Mouse (Mus musculus) erythroblast, embryonic 14.5 days (primary cell): Measurements from ENCODE around the gene Relch. TPM values are rescaled to one million over a fixed set of nuclear protein-coding genes. Genes with fewer than 3 reads are reported as not detected.

ENCODE experiments used
- H3K27me3 ChIP-seq: 2 replicates; pipeline ENCODE4 v1.6.1; 2012; ENCODE audit warnings: inconsistent platforms; ENCODE audit not compliant: control insufficient read depth
- H3K36me3 ChIP-seq: 2 replicates; pipeline ENCODE4 v1.6.1; 2012; ENCODE audit warnings: mild to moderate bottlenecking, inconsistent platforms; ENCODE audit not compliant: control insufficient read depth
- H3K4me1 ChIP-seq: 2 replicates; pipeline ENCODE4 v1.6.1; 2012; ENCODE audit warnings: inconsistent platforms; ENCODE audit not compliant: control insufficient read depth
- H3K4me3 ChIP-seq: replicated peaks from 2 replicates; pipeline ENCODE3; 2012; ENCODE audit warnings: moderate library complexity, mild to moderate bottlenecking, inconsistent platforms
- H3K9me3 ChIP-seq: 2 replicates; pipeline ENCODE4 v1.6.1; 2012; ENCODE audit warnings: low read length, inconsistent platforms, mixed read lengths; ENCODE audit not compliant: control insufficient read depth
- GATA1 ChIP-seq: IDR thresholded peaks from 2 replicates; pipeline ENCODE4 v1.6.1; 2012; ENCODE audit warnings: low read length, inconsistent platforms, mixed read lengths
- TAL1 ChIP-seq: IDR thresholded peaks from 3 replicates; pipeline ENCODE4 v1.6.1; 2012; ENCODE audit warnings: low read length, inconsistent platforms, mixed read lengths
- polyA plus RNA-seq: library from polyadenylated mRNA; stranded (reverse); fragments of >175 nt; gene quantifications from 2 replicates; pipeline ENCODE4 v1.2.3, GENCODE M21; 2012

Gene Relch
- polyA plus RNA-seq, 1 experiment, result 2.6 TPM

DNA sequence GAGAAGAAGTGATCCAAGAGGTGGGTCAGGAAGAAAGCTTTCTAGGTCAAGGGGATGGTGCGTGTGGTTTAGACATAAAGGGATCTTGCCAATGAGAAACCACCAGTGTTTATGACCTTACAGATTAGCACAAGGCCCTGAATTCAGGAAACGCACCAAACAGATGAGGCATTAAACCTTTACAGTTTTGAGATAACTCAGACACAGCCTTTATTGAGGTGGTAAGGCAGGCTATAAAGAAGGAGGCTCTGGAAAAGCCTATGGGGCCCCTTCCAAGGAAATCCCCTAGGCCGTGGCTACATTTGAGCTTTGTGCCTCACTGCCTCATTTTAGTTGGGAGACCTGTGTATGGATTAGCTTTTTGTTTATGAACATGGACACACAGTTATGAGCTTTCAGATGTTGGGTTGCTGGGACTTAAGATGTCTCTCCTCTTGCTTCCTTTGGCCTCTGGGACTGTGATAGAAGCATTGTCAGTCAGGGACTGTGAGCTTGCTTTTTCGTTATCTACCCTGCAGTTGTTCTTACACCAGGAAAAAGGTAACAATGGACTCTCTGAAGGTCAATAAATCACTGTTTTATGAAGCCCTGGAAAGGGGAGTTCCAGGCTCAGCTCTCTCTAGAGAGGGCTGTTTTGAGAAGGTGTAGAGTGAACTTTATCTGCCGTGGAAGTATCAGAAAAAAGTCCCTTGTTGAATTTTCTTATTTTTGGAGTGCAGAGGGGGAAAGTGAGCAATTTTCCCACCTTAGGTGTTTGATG lies 120.8 kb downstream of the Relch start:
- Histone ChIP-seq H3K27me3 (peaks cover 36% of the 10 kb centered on the region), H3K36me3 (no peaks in the 10 kb centered on the region), H3K4me1 (no peaks in the 10 kb centered on the region), H3K4me3 (no peak overlapping the region), H3K9me3 (no peaks in the 10 kb centered on the region)
- TF ChIP-seq GATA1, result no peak
- no peak for TF ChIP-seq TAL1

DNA sequence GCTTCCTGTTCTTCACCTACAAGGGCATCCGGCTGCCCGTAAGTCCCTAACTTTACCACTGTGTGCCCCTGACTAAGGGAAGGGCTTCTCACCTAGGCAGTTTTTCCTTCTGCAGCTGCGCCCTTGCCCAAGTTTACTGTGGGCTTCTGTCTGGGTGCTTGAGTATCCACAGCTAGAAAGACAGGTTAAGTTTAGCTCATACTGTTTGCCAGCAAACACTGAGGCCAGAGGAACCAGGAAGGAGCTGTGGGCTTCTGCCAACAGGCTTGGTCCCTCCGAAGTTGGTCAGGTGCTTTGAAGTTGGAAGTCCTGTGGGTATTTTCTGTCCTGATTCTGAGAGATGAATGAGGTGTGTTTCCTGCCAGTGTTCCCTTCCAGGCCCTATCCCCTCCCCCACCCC lies 121.5 kb downstream of the Relch start:
- Histone ChIP-seq H3K9me3 (no peaks in the 10 kb centered on the region), H3K36me3 (no peaks in the 10 kb centered on the region)
- no peak for TF ChIP-seq TAL1
- TF ChIP-seq GATA1, result no peak

DNA sequence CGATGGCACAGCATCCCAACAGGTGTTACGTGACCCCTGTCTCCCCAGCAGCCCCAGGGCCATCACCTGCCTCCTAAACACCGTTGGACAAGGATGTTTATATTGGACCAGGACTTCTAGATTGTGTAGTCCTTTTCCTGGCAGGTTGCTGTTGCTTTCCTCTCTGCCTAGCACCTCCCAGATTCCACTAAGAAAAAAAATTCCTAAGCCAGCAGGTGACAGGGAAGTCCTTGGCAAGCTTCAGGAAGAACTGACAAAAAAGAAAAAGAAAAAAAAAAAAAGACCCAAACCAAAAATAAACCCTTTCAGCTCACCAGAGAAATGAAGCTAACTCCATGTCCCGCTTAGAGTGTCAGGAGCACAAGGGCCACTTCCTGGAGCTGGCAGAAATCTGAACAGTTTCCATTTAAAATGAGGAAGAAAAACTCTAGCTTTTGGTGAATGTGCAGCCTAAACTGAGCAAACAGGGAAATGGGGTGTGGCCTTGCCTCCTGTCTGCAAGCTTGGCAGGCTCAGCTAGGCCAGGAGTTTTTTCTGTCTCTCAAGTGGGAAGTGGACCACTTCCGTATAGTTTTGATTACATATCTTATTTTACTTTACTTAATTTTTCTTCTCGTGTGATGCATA lies 123.2 kb downstream of the Relch start:
- no peaks in the 10 kb centered on the region for H3K4me1 ChIP-seq
- no peaks in the 10 kb centered on the region for H3K36me3 ChIP-seq
- TF ChIP-seq TAL1, result no peak
- TF ChIP-seq GATA1, result no peak
- H3K4me3 ChIP-seq, result no peak overlapping the region
- H3K9me3 ChIP-seq, result no peaks in the 10 kb centered on the region
- H3K27me3 ChIP-seq, result peaks cover 12% of the 10 kb centered on the region

More for the DNA sequence above, 121.5 kb downstream of the Relch start:
- H3K27me3 ChIP-seq, result peaks cover 29% of the 10 kb centered on the region
- no peak overlapping the region for H3K4me3 ChIP-seq
- no peaks in the 10 kb centered on the region for H3K4me1 ChIP-seq

DNA sequence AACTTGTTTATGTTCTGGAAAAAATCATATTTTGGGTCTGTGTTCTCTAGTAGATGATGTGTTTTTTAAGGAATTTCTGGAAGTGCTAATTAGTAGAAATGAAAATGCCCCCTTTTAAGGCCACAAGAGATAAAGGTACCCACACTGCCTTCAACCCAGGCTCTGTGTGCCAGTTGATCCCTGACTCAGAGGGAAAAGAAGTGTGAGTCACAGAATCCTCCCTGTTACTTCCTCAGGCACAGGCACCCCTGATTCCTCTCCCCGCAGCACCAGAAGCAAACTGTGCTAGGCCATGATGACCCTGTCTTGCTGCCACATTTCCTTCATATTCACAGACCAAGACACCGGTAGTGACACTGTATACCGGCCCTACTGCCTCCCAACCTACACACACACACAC lies 126.4 kb downstream of the Relch start:
- H3K4me3 ChIP-seq, result no peak overlapping the region

DNA sequence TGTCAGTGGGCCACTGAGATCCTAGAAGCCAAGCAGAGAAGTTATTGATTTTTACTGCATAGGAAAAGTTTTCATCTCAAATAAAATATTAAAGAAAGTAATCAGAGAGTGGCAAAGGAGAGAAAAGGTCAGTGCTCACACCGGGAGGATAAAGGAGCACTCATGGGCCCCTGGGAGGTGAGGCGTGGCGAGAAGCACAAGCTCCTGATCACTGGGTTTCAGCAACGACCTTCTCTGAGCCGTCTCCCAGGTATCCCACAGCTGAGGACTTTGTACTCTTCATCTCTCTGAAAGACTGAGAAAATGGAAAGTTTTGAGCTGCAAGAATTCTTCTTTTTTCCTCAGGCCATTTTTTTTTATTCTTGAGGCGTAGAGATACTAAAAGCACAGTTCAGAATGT lies 131.0 kb downstream of the Relch start:
- Histone ChIP-seq H3K36me3 (no peaks in the 10 kb centered on the region), H3K4me1 (no peaks in the 10 kb centered on the region), H3K4me3 (no peak overlapping the region), H3K27me3 (no peaks in the 10 kb centered on the region), H3K9me3 (no peaks in the 10 kb centered on the region)
- TF ChIP-seq TAL1 (no peak), GATA1 (no peak)

More for the DNA sequence above, 126.4 kb downstream of the Relch start:
- no peaks in the 10 kb centered on the region for H3K4me1 ChIP-seq
- H3K27me3 ChIP-seq, result no peaks in the 10 kb centered on the region
- no peaks in the 10 kb centered on the region for H3K36me3 ChIP-seq
- TF ChIP-seq GATA1 (no peak), TAL1 (no peak)
- H3K9me3 ChIP-seq, result no peaks in the 10 kb centered on the region

DNA sequence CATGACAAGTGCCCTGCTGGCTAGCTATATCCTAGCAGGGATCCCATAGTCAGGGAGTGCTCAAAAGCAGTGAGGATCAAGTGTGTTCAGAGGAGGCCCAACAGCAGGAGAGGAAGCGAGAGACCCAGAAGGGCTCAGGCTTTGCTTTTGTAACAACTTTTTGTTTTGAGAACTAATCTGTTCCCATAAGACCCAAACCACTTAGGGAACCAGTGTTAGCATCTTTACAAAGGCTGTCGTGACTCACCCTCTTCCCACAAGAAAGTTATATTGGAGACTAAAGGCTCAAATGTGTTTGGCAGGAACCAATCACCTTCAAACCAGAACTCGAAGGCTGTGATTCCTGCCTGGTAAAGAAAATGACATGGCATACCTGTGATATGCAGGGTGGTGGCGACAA lies 132.0 kb downstream of the Relch start:
- Histone ChIP-seq H3K9me3 (no peaks in the 10 kb centered on the region), H3K4me1 (peaks cover 4% of the 10 kb centered on the region), H3K36me3 (no peaks in the 10 kb centered on the region), H3K27me3 (no peaks in the 10 kb centered on the region), H3K4me3 (no peak overlapping the region)
- TF ChIP-seq GATA1, result no peak
- no peak for TF ChIP-seq TAL1

DNA sequence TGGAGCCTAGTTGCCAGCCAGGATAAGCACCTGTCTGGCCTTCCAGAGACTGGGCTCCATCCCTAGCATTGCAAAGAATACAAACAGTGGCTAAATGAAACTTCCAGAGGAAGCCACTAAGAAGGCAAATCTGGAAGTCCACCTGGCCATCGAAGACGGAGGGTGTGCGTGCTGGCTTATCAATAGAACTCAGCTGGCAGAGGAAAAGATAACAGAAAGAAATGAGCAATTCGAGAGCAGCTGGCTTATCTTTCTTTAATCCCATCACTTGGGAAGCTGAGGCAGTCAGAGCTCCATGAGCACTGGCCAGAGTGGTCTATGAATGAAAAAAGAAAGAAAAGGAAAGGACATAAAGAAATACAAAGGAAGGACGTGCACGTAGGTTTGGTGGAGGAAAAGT lies 136.9 kb downstream of the Relch start:
- no peaks in the 10 kb centered on the region for H3K9me3 ChIP-seq
- no peak overlapping the region for H3K4me3 ChIP-seq
- H3K4me1 ChIP-seq, result peaks cover 22% of the 10 kb centered on the region
- no peaks in the 10 kb centered on the region for H3K27me3 ChIP-seq
- TF ChIP-seq TAL1, result no peak
- no peak for TF ChIP-seq GATA1
- H3K36me3 ChIP-seq, result no peaks in the 10 kb centered on the region

DNA sequence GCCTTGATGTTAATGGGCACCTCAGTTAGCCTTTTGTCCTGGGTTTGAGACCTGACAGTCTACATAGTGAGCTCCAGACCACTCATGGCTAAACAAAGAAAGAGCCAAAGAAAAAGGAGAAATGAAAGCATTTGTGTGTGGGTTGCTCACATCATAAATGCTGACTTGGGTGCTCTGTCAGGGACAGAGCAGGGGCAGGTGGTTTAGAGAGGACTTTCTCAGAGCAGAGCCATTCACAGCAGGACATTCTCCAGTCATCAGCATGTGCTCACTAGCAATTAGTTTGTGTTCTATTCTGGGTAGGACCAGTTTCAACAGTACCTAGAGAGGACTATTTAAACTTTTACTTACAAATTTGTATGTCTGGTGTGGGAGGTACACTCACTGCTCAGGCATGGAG lies 137.6 kb downstream of the Relch start:
- H3K4me1 ChIP-seq, result peaks cover 22% of the 10 kb centered on the region
- H3K27me3 ChIP-seq, result no peaks in the 10 kb centered on the region
- H3K36me3 ChIP-seq, result no peaks in the 10 kb centered on the region
- TF ChIP-seq GATA1 (no peak), TAL1 (no peak)
- no peaks in the 10 kb centered on the region for H3K9me3 ChIP-seq
- H3K4me3 ChIP-seq, result no peak overlapping the region

DNA sequence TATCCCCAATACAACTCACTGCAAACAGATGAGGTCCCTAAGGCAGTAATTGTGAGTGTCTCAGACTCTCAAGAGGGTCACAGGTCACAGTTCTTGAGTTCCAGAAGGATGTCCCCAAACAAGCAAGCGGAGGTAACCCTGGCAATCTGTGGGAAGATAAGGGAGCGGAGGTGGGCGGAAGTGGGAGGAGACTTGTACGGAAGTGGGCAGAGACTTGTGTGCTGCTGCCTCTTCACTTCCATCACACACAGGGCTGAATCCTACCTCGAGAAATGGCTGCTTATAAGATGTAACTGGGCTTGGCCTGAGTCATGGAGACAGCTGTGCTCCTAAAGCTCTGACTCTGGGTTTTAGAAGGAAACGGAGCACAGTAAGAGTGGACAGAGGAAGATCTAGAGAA lies 139.3 kb downstream of the Relch start:
- no peaks in the 10 kb centered on the region for H3K36me3 ChIP-seq
- H3K4me3 ChIP-seq, result no peak overlapping the region
- H3K27me3 ChIP-seq, result no peaks in the 10 kb centered on the region
- TF ChIP-seq TAL1 (no peak), GATA1 (no peak)
- H3K4me1 ChIP-seq, result peaks cover 22% of the 10 kb centered on the region
- no peaks in the 10 kb centered on the region for H3K9me3 ChIP-seq

DNA sequence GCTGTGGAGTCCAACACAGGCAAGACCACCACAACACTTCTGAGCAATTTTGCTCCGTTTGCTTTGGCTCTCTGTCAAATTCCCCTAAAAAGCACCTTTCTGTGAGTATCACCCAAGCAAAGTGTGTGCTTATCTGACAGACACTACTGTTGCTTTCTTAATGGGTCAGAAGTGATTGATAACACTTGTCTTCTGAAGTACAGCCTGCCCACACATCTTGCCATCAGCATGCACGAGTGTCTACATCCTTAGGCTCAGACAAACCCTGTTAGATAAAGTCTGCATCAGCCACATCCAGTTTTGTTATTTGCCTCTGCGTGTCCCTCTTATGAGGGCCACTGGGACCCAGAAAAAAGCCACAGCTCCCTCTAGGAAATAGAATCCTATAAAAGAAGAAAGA lies 140.6 kb downstream of the Relch start:
- TF ChIP-seq TAL1, result no peak
- no peak for TF ChIP-seq GATA1
- Histone ChIP-seq H3K9me3 (no peaks in the 10 kb centered on the region), H3K4me1 (peaks cover 22% of the 10 kb centered on the region), H3K27me3 (no peaks in the 10 kb centered on the region), H3K4me3 (no peak overlapping the region), H3K36me3 (no peaks in the 10 kb centered on the region)

Other genes with a start within 250 kb of the Relch start
- gene Pign, start 184 bp upstream of the Relch start, polyA plus RNA-seq, result 0.02 and 0.44 TPM in 2 replicates
- 0.01 TPM in 1 of 2 replicates, not detected in the other for gene Tnfrsf11a, start 116.9 kb downstream of the Relch start, polyA plus RNA-seq